Mouse (Mus musculus) CD4-positive naive resting alpha-beta T cell, adult 76 days (primary cell): ENCODE results near the gene Rab3gap2. TPM values are rescaled to one million over a fixed set of nuclear protein-coding genes. Genes with fewer than 3 reads are reported as not detected.

ENCODE experiments used
- total RNA-seq: library from RNA; stranded (reverse); gene quantifications from one replicate; pipeline ENCODE4 v1.2.4, GENCODE M21; 2023

Gene Rab3gap2
- 51.1 TPM for total RNA-seq

DNA sequence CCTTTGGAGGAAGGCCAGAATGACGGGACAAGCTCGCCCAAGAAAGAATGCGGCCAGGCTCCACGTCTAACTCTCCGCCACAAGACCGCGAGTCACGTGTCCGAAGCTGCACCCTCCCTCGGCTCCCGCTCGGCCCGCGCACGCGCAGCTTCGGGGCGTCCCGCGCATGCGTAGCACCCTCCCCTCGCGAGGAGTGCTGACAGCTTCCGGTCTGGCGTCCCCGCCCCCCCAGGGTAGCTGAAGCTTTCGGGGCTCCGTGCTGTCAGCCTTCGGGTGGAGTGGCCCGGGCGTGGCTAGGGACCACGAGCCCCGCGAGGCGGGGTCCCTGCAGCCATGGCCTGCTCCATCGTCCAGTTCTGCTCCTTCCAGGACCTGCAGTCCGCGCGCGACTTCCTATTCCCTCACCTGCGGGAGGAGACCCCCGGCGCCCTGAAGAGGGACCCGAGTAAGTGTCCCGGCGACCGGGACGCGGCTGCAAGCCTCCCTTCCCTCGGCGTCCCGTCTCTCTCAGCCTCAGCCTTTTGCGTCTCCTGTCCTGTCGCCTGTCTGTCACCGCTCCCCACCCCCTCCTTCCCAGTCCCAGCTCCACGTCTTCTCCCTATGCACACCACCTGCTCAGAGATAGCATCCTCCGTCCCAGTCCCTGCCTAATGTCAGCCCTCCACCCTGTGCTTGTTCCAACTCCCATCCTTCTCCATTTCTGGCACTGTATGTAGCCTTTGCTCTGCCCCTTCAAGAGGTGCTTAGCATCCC lies at the start of gene Rab3gap2:
Rab3gap2 (plus strand) TSS at position 209 of the 753 bp plus-strand sequence.

GRCm38 (mm10) chr1:185328721-185329610 lies 125.0 kb downstream of the Rab3gap2 start, which contains the start of gene Iars2:
TSS of gene Iars2 (minus strand) at chr1:185329396.

GRCm38 (mm10) chr1:185331983-185332430 lies 128.1 kb downstream of the Rab3gap2 start, which contains the start of gene Bpnt1:
TSS of gene Bpnt1 (plus strand) at chr1:185332149.

Other genes starting within 250 kb of the Rab3gap2 start
- not detected for gene Mark1, start 204.5 kb upstream of the Rab3gap2 start, total RNA-seq
- 32.6 TPM for gene Iars2, start 125.3 kb downstream of the Rab3gap2 start, total RNA-seq
- 17.9 TPM for gene Bpnt1, start 128.0 kb downstream of the Rab3gap2 start, total RNA-seq
- gene Eprs, start 158.9 kb downstream of the Rab3gap2 start, total RNA-seq, result 120 TPM